Mouse (Mus musculus): Measurements from ENCODE around the gene Thumpd3. TPM values are rescaled to one million over a fixed set of nuclear protein-coding genes. Genes with fewer than 3 reads are reported as not detected.
A peak's percentile ranks its signal among the peaks of the same experiment; 100 is the strongest.

The Thumpd3 gene
- total RNA-seq (2021) = 10 to 100 TPM; 22.9 to 30.1 TPM
- long read RNA-seq, experiment 1, transcript Thumpd3-201 (10 exons, 2,163 nt) = major isoform, 29 of 39 reads
- long read RNA-seq, experiment 1, partial matches to known transcripts = 2 of 39 reads
- long read RNA-seq, experiment 1, other reads (novel, unspliced or antisense) = 6 of 39 reads
- long read RNA-seq, experiment 2, transcript Thumpd3-201 (10 exons, 2,163 nt) = major isoform, 24 of 28 reads
- long read RNA-seq, experiment 2, partial matches to known transcripts = 1 of 28 reads
- long read RNA-seq, experiment 2, other reads (novel, unspliced or antisense) = 3 of 28 reads

GRCm38 (mm10) chr6:113046041-113046975 lies at the start of gene Thumpd3:
Thumpd3 (plus strand) TSS chr6:113046225.
- peak; percentile 97 to 99 for DNase-seq (ENCODE audit: low spot score in 2 of 2)

GRCm38 (mm10) chr6:112999199-112999598 lies 46.8 kb upstream of the Thumpd3 start:
- no peak for DNase-seq (ENCODE audit: low spot score in 2 of 2)

- DNase-seq (ENCODE audit: low spot score in 2 of 2) = peak; percentile 94
These were observed 45.2 kb upstream of the Thumpd3 start for GRCm38 (mm10) chr6:113000666-113001287.

- no peak for DNase-seq (ENCODE audit: low spot score in 2 of 2)
These were observed 44.3 kb upstream of the Thumpd3 start for GRCm38 (mm10) chr6:113001719-113002118.

GRCm38 (mm10) chr6:113003313-113004111 lies 42.5 kb upstream of the Thumpd3 start:
- no peak for DNase-seq (ENCODE audit: low spot score in 2 of 2)

- no peak for DNase-seq (ENCODE audit: low spot score in 2 of 2)
These were observed 39.2 kb upstream of the Thumpd3 start for GRCm38 (mm10) chr6:113006833-113007232.

GRCm38 (mm10) chr6:113011886-113012285 lies 34.1 kb upstream of the Thumpd3 start:
- no peak for DNase-seq (ENCODE audit: low spot score in 2 of 2)

GRCm38 (mm10) chr6:113012495-113012941 lies 33.5 kb upstream of the Thumpd3 start:
- DNase-seq (ENCODE audit: low spot score in 2 of 2) = peak in 1 of 2 experiments; percentile 33

GRCm38 (mm10) chr6:113013550-113013949 lies 32.5 kb upstream of the Thumpd3 start:
- DNase-seq (ENCODE audit: low spot score in 2 of 2) = no peak

- DNase-seq (ENCODE audit: low spot score in 2 of 2) = no peak
These were observed 28.5 kb upstream of the Thumpd3 start for GRCm38 (mm10) chr6:113017500-113018047.

- no peak for DNase-seq (ENCODE audit: low spot score in 2 of 2)
These were observed 27.9 kb upstream of the Thumpd3 start for GRCm38 (mm10) chr6:113018139-113018538.

- peak in 1 of 2 experiments; percentile 45 for DNase-seq (ENCODE audit: low spot score in 2 of 2)
These were observed 21.2 kb upstream of the Thumpd3 start for GRCm38 (mm10) chr6:113024866-113025265.

GRCm38 (mm10) chr6:113025774-113026173 lies 20.3 kb upstream of the Thumpd3 start:
- no peak for DNase-seq (ENCODE audit: low spot score in 2 of 2)

GRCm38 (mm10) chr6:113027446-113027845 lies 18.6 kb upstream of the Thumpd3 start:
- DNase-seq (ENCODE audit: low spot score in 2 of 2) = no peak

GRCm38 (mm10) chr6:113029006-113029405 lies 17.0 kb upstream of the Thumpd3 start:
- DNase-seq (ENCODE audit: low spot score in 2 of 2) = no peak

GRCm38 (mm10) chr6:113030553-113030952 lies 15.5 kb upstream of the Thumpd3 start:
- no peak for DNase-seq (ENCODE audit: low spot score in 2 of 2)

- no peak for DNase-seq (ENCODE audit: low spot score in 2 of 2)
These were observed 14.9 kb upstream of the Thumpd3 start for GRCm38 (mm10) chr6:113030970-113031660.

GRCm38 (mm10) chr6:113032121-113032520 lies 13.9 kb upstream of the Thumpd3 start:
- DNase-seq (ENCODE audit: low spot score in 2 of 2) = no peak

- DNase-seq (ENCODE audit: low spot score in 2 of 2) = no peak
These were observed 12.8 kb upstream of the Thumpd3 start for GRCm38 (mm10) chr6:113033185-113033584.

GRCm38 (mm10) chr6:113034466-113034865 lies 11.6 kb upstream of the Thumpd3 start:
- DNase-seq (ENCODE audit: low spot score in 2 of 2) = no peak

Data from left cerebral cortex, adult 18-20 months (tissue).